Mouse (Mus musculus): ENCODE data around the gene Usp50.

DNA sequence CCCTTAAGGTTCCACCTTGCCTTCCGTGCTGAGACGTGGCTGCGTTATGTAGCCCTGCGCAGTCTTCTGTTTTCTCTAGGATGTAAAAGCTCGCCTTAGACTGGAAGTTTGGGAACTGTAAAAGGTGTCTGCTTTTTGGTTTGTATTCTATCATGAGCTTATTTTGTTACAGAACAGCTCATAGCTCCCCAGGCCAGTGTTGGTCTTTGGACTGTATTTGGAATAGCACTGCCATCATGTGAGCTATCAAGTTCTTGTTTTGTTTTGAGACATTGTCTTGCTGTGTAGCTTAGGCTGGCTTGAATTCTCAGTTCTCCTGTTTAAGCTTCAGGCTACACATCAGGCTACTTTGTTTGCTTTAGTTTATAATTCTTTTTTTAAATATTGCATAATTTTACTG, 70.7 kb downstream of the Usp50 start:
- no peak for TF ChIP-seq POLR2A (IDR thresholded peaks at IDR 0.05; ENCODE audit: borderline replicate concordance, extremely low read depth, insufficient read depth, insufficient read length, poor library complexity, severe bottlenecking)
- no peak for TF ChIP-seq CTCF (IDR thresholded peaks at IDR 0.05; ENCODE audit: borderline replicate concordance, extremely low read depth, insufficient read depth, insufficient read length)
